Mouse (Mus musculus): ENCODE data around the gene C1qtnf1.

DNA sequence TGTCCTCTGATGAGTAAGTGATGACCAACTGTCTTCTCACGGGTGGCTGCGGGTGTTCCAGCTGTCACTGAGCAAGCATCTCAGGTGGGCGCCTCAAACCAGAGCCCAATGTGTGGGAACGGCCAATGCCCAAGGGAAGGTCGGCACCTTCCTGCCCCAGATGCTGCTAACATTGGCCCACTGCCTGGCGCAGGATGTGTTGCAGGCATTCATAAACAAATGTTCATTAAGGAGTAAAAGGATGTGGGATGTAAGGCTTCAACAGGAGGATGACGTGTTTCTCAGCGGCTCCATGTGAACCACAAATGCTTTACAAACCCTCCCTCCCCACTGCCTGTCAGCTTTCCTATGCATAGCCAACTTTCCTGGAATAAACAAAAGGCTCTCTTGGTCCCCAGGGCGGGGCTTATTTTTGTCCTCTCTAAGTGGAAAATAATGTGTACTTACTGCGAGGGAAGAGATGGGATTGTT, 5.4 kb downstream of the C1qtnf1 start:
- TF ChIP-seq CTCF (IDR thresholded peaks at IDR 0.05; ENCODE audit: low read depth) (no peak), EP300 (IDR thresholded peaks at IDR 0.05; ENCODE audit: low read depth) (peak; percentile 70; the same call in 1 of the 2 replicates)
